Mouse (Mus musculus) heart, adult 2 months (tissue): Measurements from ENCODE around the gene E2f1.

Source experiments
- CTCF ChIP-seq: fragments of 200-600 bp; IDR thresholded peaks from 2 replicates; pipeline ENCODE4 v1.8.1; 2022; ENCODE audit warnings: antibody characterized with exemption, mild to moderate bottlenecking, moderate library complexity
- EP300 ChIP-seq: fragments of 200-500 bp; IDR thresholded peaks from 2 replicates; pipeline ENCODE4 v1.6.1; 2011; ENCODE audit warnings: low read depth, low read length, control low read depth; ENCODE audit not compliant: insufficient read depth
- POLR2A ChIP-seq: fragments of 200-500 bp; IDR thresholded peaks from 2 replicates; pipeline ENCODE4 v1.6.1; 2011; ENCODE audit warnings: mild to moderate bottlenecking, low read depth, low read length, control low read depth; ENCODE audit not compliant: insufficient read depth

- TF ChIP-seq POLR2A (no peak), EP300 (no peak), CTCF (no peak)
Measured at GRCm38 (mm10) chr2:154569071-154569748, 482 bp downstream of the E2f1 start.
